Mouse (Mus musculus) ES-Bruce4 (cell line): ENCODE results near the gene Kcnj6. TPM values are rescaled to one million over a fixed set of nuclear protein-coding genes. Genes with fewer than 3 reads are reported as not detected.

ENCODE experiments used
- H3K27ac ChIP-seq: 2 replicates; pipeline ENCODE4 v1.5.1; 2012; ENCODE audit warnings: low read length, inconsistent platforms; ENCODE audit not compliant: insufficient read depth
- H3K27me3 ChIP-seq: 2 replicates; pipeline ENCODE4 v1.6.1; 2012; ENCODE audit warnings: mild to moderate bottlenecking, low read length, inconsistent platforms; ENCODE audit not compliant: control insufficient read depth, poor library complexity, insufficient read depth, severe bottlenecking
- H3K36me3 ChIP-seq: 2 replicates; pipeline ENCODE4 v1.6.1; 2012; ENCODE audit warnings: inconsistent platforms, mild to moderate bottlenecking, low read length, moderate library complexity; ENCODE audit not compliant: control insufficient read depth, poor library complexity, insufficient read depth, severe bottlenecking
- H3K4me1 ChIP-seq: one replicate; pipeline ENCODE4 v1.8.1; 2011; ENCODE audit warnings: low read length; ENCODE audit not compliant: control insufficient read depth, insufficient read depth
- H3K4me3 ChIP-seq: 2 replicates; pipeline ENCODE4 v1.5.1; 2011; ENCODE audit warnings: low read depth, mild to moderate bottlenecking, low read length
- H3K9ac ChIP-seq: 2 replicates; pipeline ENCODE4 v1.6.1; 2012; ENCODE audit warnings: low read depth, mild to moderate bottlenecking, inconsistent platforms; ENCODE audit not compliant: poor library complexity, severe bottlenecking
- H3K9me3 ChIP-seq: replicated peaks from 2 replicates; pipeline ENCODE4 v1.6.1; 2012; ENCODE audit warnings: mild to moderate bottlenecking, low read length, inconsistent platforms; ENCODE audit not compliant: control insufficient read depth, poor library complexity, insufficient read depth, severe bottlenecking
- CTCF ChIP-seq: IDR thresholded peaks from one replicate; pipeline ENCODE4 v1.8.1; 2011; ENCODE audit warnings: low read depth, low read length
- EP300 ChIP-seq: IDR thresholded peaks from 2 replicates; pipeline ENCODE4 v1.6.1; 2011; ENCODE audit warnings: low read depth, low read length; ENCODE audit not compliant: insufficient read depth
- POLR2A ChIP-seq: IDR thresholded peaks from one replicate; pipeline ENCODE4 v1.8.1; 2011; ENCODE audit warnings: low read length; ENCODE audit not compliant: insufficient read depth
- polyA plus RNA-seq: library from polyadenylated mRNA; stranded (reverse); fragments of >200 nt; gene quantifications from 2 replicates; pipeline ENCODE4 v1.2.4, GENCODE M21; 2011; ENCODE audit warnings: low read depth; ENCODE audit not compliant: missing spikeins, insufficient read depth, insufficient read length

The Kcnj6 gene
- polyA plus RNA-seq, 1 experiment, result not detected

DNA sequence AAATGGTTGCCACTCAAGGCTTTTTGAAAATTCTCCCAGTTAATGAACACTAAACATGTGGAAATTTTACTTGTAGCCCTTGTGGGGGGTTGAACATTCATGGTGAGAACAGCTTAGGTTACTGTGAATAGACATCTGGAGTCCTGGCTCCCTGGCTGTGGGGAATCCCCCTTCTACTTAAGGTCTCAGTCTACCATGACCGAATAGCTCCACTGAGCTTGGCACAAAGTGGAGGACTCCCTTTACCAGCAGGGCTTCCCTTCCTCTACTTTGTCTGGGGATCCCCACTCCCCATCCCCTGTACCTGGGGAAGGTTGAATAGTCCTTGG is 260.2 kb downstream of the Kcnj6 start:
- TF ChIP-seq CTCF (no peak), POLR2A (no peak), EP300 (no peak)
- Histone ChIP-seq H3K27ac (no peak overlapping the region), H3K4me1 (peaks cover 3% of the 10 kb centered on the region), H3K27me3 (no peaks in the 10 kb centered on the region), H3K4me3 (no peak overlapping the region), H3K9ac (no peak overlapping the region), H3K36me3 (no peaks in the 10 kb centered on the region), H3K9me3 (no peaks in the 10 kb centered on the region)

DNA sequence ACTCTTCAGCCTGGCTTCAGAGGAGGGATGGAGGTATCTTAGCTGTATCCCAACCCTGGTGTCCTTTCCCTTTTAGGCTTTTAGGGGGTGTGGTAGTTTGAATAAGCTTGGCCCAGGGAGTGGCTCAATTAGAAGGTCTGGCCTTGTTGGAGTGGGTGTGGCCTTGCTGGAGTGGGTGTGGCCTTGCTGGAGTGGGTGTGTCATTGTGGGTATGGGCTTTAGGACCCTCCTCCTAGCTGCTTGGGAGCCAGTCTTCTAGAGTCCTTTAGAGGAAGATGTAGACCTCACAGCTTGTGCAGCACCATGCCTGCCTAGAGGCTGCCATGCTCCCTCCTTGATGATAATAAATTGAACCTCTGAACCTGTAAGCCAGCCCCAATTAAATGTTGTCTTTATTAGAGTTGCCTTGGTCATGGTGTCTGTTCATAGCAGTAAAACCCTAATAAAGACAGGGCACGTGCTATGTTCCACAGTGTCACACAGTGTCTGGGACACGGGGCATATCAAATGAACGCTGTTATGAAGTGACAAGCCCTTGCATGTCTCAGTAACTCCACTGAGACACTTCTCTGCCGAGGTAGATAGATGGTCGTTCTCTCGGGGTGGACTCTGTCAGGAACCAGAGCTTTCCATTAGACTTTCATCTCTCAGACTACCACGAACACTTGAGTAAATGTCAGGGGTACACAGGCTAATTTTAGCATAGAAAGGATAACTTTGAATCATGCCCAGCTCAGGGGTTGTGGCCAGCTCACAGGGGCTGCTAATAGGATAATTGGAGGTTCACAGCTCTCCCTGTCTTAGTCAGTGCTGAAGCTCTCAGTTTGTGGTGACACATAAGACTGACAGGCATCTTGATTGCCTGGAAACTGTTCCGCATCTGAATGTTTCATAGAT is 260.8 kb downstream of the Kcnj6 start:
- TF ChIP-seq POLR2A (no peak), CTCF (no peak), EP300 (no peak)
- Histone ChIP-seq H3K4me3 (no peak overlapping the region), H3K27me3 (no peaks in the 10 kb centered on the region), H3K4me1 (peaks cover 3% of the 10 kb centered on the region), H3K36me3 (no peaks in the 10 kb centered on the region), H3K9ac (no peak overlapping the region), H3K9me3 (no peaks in the 10 kb centered on the region), H3K27ac (no peak overlapping the region)

DNA sequence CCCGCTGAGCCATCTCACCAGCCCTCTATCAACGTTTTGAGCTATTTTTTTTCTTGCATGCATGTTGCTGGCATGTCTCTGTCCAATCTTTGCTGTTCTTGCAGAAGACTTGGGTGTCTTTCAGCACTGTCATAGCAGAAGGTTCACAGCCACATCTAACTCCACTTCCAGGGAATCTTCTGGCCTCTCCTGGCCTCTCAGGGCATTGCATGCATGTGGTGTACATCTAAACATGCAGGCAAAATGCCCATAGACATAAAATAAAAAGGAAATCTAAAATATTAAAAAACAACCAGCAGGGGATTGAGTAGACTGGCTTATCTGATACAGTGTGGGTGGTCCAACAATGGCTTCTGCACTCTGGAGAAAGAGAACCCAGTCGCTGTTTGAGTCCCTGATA is 262.0 kb downstream of the Kcnj6 start:
- H3K27ac ChIP-seq, result no peak overlapping the region
- H3K9me3 ChIP-seq, result no peaks in the 10 kb centered on the region
- peaks cover 3% of the 10 kb centered on the region for H3K4me1 ChIP-seq
- H3K9ac ChIP-seq, result no peak overlapping the region
- TF ChIP-seq CTCF (no peak), EP300 (no peak), POLR2A (no peak)
- no peaks in the 10 kb centered on the region for H3K36me3 ChIP-seq
- no peak overlapping the region for H3K4me3 ChIP-seq
- H3K27me3 ChIP-seq, result no peaks in the 10 kb centered on the region

- no peaks in the 10 kb centered on the region for H3K9me3 ChIP-seq
- H3K4me3 ChIP-seq, result no peak overlapping the region
- peaks cover 3% of the 10 kb centered on the region for H3K4me1 ChIP-seq
- H3K9ac ChIP-seq, result no peak overlapping the region
- TF ChIP-seq EP300, result no peak
- no peak for TF ChIP-seq CTCF
- no peak for TF ChIP-seq POLR2A
- no peaks in the 10 kb centered on the region for H3K36me3 ChIP-seq
- no peak overlapping the region for H3K27ac ChIP-seq
- H3K27me3 ChIP-seq, result no peaks in the 10 kb centered on the region
These were observed 266.5 kb downstream of the Kcnj6 start for GRCm38 (mm10) chr16:94731027-94731426.

DNA sequence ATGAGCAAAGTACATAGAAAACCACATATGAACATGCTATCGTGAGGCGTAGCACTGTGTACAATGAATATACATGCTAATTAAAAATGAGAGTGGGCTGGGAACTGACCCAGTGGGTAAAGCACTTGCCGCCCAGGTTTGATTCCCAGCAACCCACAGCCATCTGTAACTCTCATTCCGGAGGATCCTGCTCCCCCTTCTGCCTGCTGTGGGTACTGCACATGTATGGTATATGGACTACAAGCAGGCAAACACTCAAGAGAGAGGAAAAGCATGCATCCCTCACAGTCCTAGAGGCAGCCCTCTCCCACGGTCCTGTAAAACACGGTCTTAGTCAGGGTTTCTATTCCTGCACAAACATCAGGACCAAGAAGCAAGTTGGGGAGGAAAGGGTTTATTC is 268.3 kb downstream of the Kcnj6 start:
- Histone ChIP-seq H3K4me3 (no peak overlapping the region), H3K9me3 (no peaks in the 10 kb centered on the region), H3K27ac (no peak overlapping the region), H3K36me3 (no peaks in the 10 kb centered on the region), H3K9ac (no peak overlapping the region), H3K4me1 (peaks cover 3% of the 10 kb centered on the region), H3K27me3 (no peaks in the 10 kb centered on the region)
- TF ChIP-seq EP300 (no peak), CTCF (peak; percentile 57), POLR2A (no peak)

DNA sequence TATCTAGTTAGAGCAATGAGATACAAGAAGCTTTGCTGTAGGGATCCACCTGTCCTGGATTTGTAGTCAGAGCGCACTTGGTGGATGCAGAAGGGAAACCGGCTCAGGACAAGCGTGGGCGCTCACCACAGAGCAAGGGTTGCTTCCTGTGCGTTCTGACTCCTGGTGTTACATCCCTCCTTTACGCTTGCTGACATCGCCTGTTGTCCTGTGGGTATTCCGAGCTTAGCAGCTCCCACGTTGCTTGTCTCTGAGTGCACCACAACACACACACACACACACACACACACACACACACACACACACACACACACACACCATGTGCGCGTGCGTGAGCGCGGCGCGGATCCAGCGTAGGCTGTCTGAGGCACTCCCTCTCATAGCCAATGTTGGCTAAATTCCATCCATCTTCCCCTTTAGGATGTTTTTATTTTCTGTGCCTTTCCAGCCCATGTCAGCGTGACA is 272.7 kb downstream of the Kcnj6 start:
- H3K36me3 ChIP-seq, result no peaks in the 10 kb centered on the region
- H3K4me1 ChIP-seq, result no peaks in the 10 kb centered on the region
- peak overlapping the region; percentile 75 for H3K27ac ChIP-seq
- H3K4me3 ChIP-seq, result peak overlapping the region; percentile 59
- H3K27me3 ChIP-seq, result no peaks in the 10 kb centered on the region
- H3K9me3 ChIP-seq, result no peaks in the 10 kb centered on the region
- H3K9ac ChIP-seq, result peak overlapping the region; percentile 56
- TF ChIP-seq CTCF (no peak), POLR2A (no peak), EP300 (no peak)
